Mouse (Mus musculus): ENCODE results near the gene Camta1. TPM values are rescaled to one million over a fixed set of nuclear protein-coding genes. Genes with fewer than 3 reads are reported as not detected.
A peak's percentile ranks its signal among the peaks of the same experiment; 100 is the strongest.

The Camta1 gene
- polyA plus RNA-seq, 1 experiment from 2014 or later: 159 TPM

- 49% methylated on average over 6 of the region's 6 CpGs for WGBS
- Histone ChIP-seq H3K27ac (ENCODE audit: poor library complexity, severe bottlenecking) (no peak overlapping the region), H3K4me1 (replicated peaks) (no peaks in the 10 kb centered on the region), H3K27me3 (replicated peaks) (no peaks in the 10 kb centered on the region), H3K4me2 (no peak overlapping the region), H3K9ac (no peak overlapping the region), H3K9me3 (replicated peaks) (0 out of 2 replicates have a peak, but pooled peaks cover 3% of the 10 kb centered on the region), H3K4me3 (no peak overlapping the region), H3K36me3 (no peaks in the 10 kb centered on the region)
- ATAC-seq (ENCODE audit: insufficient number of reproducible peaks, low FRiP score): no peak
These were observed 871.5 kb downstream of the Camta1 start for GRCm38 (mm10) chr4:150990148-150990547.

GRCm38 (mm10) chr4:150980153-150980552, 881.5 kb downstream of the Camta1 start:
- Histone ChIP-seq H3K27me3 (replicated peaks) (0 out of 2 replicates have a peak, but pooled peaks cover 6% of the 10 kb centered on the region), H3K36me3 (no peaks in the 10 kb centered on the region), H3K9me3 (replicated peaks) (no peaks in the 10 kb centered on the region; the same call in 1 of the 2 replicates), H3K4me1 (replicated peaks) (no peaks in the 10 kb centered on the region), H3K4me3 (no peak overlapping the region), H3K9ac (no peak overlapping the region), H3K4me2 (no peak overlapping the region), H3K27ac (ENCODE audit: poor library complexity, severe bottlenecking) (no peak overlapping the region)
- no peak for ATAC-seq (ENCODE audit: insufficient number of reproducible peaks, low FRiP score)
- 79% methylated on average over 5 of the region's 5 CpGs for WGBS

- 73% methylated on average over 9 of the region's 9 CpGs for WGBS
- H3K36me3 ChIP-seq: no peaks in the 10 kb centered on the region
- H3K4me3 ChIP-seq: no peak overlapping the region
- no peak overlapping the region for H3K27ac ChIP-seq (ENCODE audit: poor library complexity, severe bottlenecking)
- H3K4me2 ChIP-seq: no peak overlapping the region
- H3K9ac ChIP-seq: no peak overlapping the region
- H3K27me3 ChIP-seq (replicated peaks): 0 out of 2 replicates have a peak, but pooled peaks cover 6% of the 10 kb centered on the region
- no peaks in the 10 kb centered on the region for H3K4me1 ChIP-seq (replicated peaks)
- no peak for ATAC-seq (ENCODE audit: insufficient number of reproducible peaks, low FRiP score)
- H3K9me3 ChIP-seq (replicated peaks): no peaks in the 10 kb centered on the region; the same call in 1 of the 2 replicates
These were observed 882.2 kb downstream of the Camta1 start for GRCm38 (mm10) chr4:150979455-150979854.

GRCm38 (mm10) chr4:150978156-150978910, 883.3 kb downstream of the Camta1 start:
- no peak overlapping the region for H3K4me2 ChIP-seq
- no peak overlapping the region for H3K4me3 ChIP-seq
- H3K27ac ChIP-seq (ENCODE audit: poor library complexity, severe bottlenecking): no peak overlapping the region
- no peaks in the 10 kb centered on the region for H3K36me3 ChIP-seq
- H3K27me3 ChIP-seq (replicated peaks): 0 out of 2 replicates have a peak, but pooled peaks cover 6% of the 10 kb centered on the region
- H3K9ac ChIP-seq: no peak overlapping the region
- 84% methylated on average over 21 of the region's 21 CpGs for WGBS
- no peaks in the 10 kb centered on the region; the same call in 1 of the 2 replicates for H3K9me3 ChIP-seq (replicated peaks)
- ATAC-seq (ENCODE audit: insufficient number of reproducible peaks, low FRiP score): no peak
- H3K4me1 ChIP-seq (replicated peaks): no peaks in the 10 kb centered on the region

GRCm38 (mm10) chr4:150975145-150975544, 886.5 kb downstream of the Camta1 start:
- WGBS: 23% methylated on average over 1 of the region's 1 CpGs
- ATAC-seq (ENCODE audit: insufficient number of reproducible peaks, low FRiP score): no peak
- no peak overlapping the region for H3K9ac ChIP-seq
- 0 out of 2 replicates have a peak, but pooled peaks cover 6% of the 10 kb centered on the region for H3K27me3 ChIP-seq (replicated peaks)
- H3K4me1 ChIP-seq (replicated peaks): no peaks in the 10 kb centered on the region
- no peaks in the 10 kb centered on the region for H3K36me3 ChIP-seq
- no peak overlapping the region for H3K4me3 ChIP-seq
- no peak overlapping the region for H3K4me2 ChIP-seq
- H3K9me3 ChIP-seq (replicated peaks): no peaks in the 10 kb centered on the region; the same call in 1 of the 2 replicates
- no peak overlapping the region for H3K27ac ChIP-seq (ENCODE audit: poor library complexity, severe bottlenecking)

GRCm38 (mm10) chr4:150973264-150973663, 888.4 kb downstream of the Camta1 start:
- no peak overlapping the region for H3K4me2 ChIP-seq
- no peak for ATAC-seq (ENCODE audit: insufficient number of reproducible peaks, low FRiP score)
- H3K27me3 ChIP-seq (replicated peaks): no peaks in the 10 kb centered on the region
- WGBS: 76% methylated on average over 8 of the region's 8 CpGs
- no peak overlapping the region for H3K27ac ChIP-seq (ENCODE audit: poor library complexity, severe bottlenecking)
- no peak overlapping the region for H3K9ac ChIP-seq
- no peaks in the 10 kb centered on the region for H3K4me1 ChIP-seq (replicated peaks)
- H3K9me3 ChIP-seq (replicated peaks): no peaks in the 10 kb centered on the region; the same call in 1 of the 2 replicates
- no peaks in the 10 kb centered on the region for H3K36me3 ChIP-seq
- H3K4me3 ChIP-seq: no peak overlapping the region

GRCm38 (mm10) chr4:150968956-150969355, 892.7 kb downstream of the Camta1 start:
- H3K36me3 ChIP-seq: no peaks in the 10 kb centered on the region
- no peak overlapping the region for H3K9ac ChIP-seq
- no peaks in the 10 kb centered on the region for H3K27me3 ChIP-seq (replicated peaks)
- no peak overlapping the region for H3K4me3 ChIP-seq
- H3K4me1 ChIP-seq (replicated peaks): no peaks in the 10 kb centered on the region
- H3K27ac ChIP-seq (ENCODE audit: poor library complexity, severe bottlenecking): no peak overlapping the region
- no peak overlapping the region for H3K4me2 ChIP-seq
- 79% methylated on average over 8 of the region's 8 CpGs for WGBS
- no peak for ATAC-seq (ENCODE audit: insufficient number of reproducible peaks, low FRiP score)
- no peaks in the 10 kb centered on the region for H3K9me3 ChIP-seq (replicated peaks)

GRCm38 (mm10) chr4:150966556-150966955, 895.1 kb downstream of the Camta1 start:
- Histone ChIP-seq H3K36me3 (no peaks in the 10 kb centered on the region), H3K9ac (no peak overlapping the region), H3K9me3 (replicated peaks) (no peaks in the 10 kb centered on the region), H3K4me1 (replicated peaks) (no peaks in the 10 kb centered on the region), H3K27ac (ENCODE audit: poor library complexity, severe bottlenecking) (no peak overlapping the region), H3K27me3 (replicated peaks) (no peaks in the 10 kb centered on the region), H3K4me2 (no peak overlapping the region), H3K4me3 (no peak overlapping the region)
- WGBS: 15% methylated on average over 7 of the region's 7 CpGs
- no peak for ATAC-seq (ENCODE audit: insufficient number of reproducible peaks, low FRiP score)

GRCm38 (mm10) chr4:150965555-150965951, 896.1 kb downstream of the Camta1 start:
- Histone ChIP-seq H3K9ac (no peak overlapping the region), H3K4me1 (replicated peaks) (no peaks in the 10 kb centered on the region), H3K4me3 (no peak overlapping the region), H3K9me3 (replicated peaks) (no peaks in the 10 kb centered on the region), H3K4me2 (no peak overlapping the region), H3K27ac (ENCODE audit: poor library complexity, severe bottlenecking) (no peak overlapping the region), H3K36me3 (no peaks in the 10 kb centered on the region), H3K27me3 (replicated peaks) (no peaks in the 10 kb centered on the region)
- WGBS: 60% methylated on average over 11 of the region's 11 CpGs
- ATAC-seq (ENCODE audit: insufficient number of reproducible peaks, low FRiP score): no peak

GRCm38 (mm10) chr4:150964635-150965554, 896.8 kb downstream of the Camta1 start:
- H3K4me2 ChIP-seq: peak overlapping the region; percentile 61
- peak overlapping the region; percentile 34 for H3K4me3 ChIP-seq
- H3K36me3 ChIP-seq: no peaks in the 10 kb centered on the region
- no peak overlapping the region for H3K9ac ChIP-seq
- H3K9me3 ChIP-seq (replicated peaks): no peaks in the 10 kb centered on the region
- H3K27me3 ChIP-seq (replicated peaks): no peaks in the 10 kb centered on the region
- H3K4me1 ChIP-seq (replicated peaks): no peaks in the 10 kb centered on the region
- 10% methylated on average over 25 of the region's 25 CpGs for WGBS
- ATAC-seq (ENCODE audit: insufficient number of reproducible peaks, low FRiP score): peak; percentile 51
- H3K27ac ChIP-seq (ENCODE audit: poor library complexity, severe bottlenecking): no peak overlapping the region

- H3K36me3 ChIP-seq: no peaks in the 10 kb centered on the region
- no peak overlapping the region for H3K4me3 ChIP-seq
- no peak for ATAC-seq (ENCODE audit: insufficient number of reproducible peaks, low FRiP score)
- no peak overlapping the region for H3K27ac ChIP-seq (ENCODE audit: poor library complexity, severe bottlenecking)
- no peak overlapping the region for H3K4me2 ChIP-seq
- no peaks in the 10 kb centered on the region for H3K9me3 ChIP-seq (replicated peaks)
- WGBS: 58% methylated on average over 2 of the region's 2 CpGs
- 0 out of 2 replicates have a peak, but pooled peaks cover 2% of the 10 kb centered on the region for H3K4me1 ChIP-seq (replicated peaks)
- no peaks in the 10 kb centered on the region for H3K27me3 ChIP-seq (replicated peaks)
- H3K9ac ChIP-seq: no peak overlapping the region
These were observed 898.0 kb downstream of the Camta1 start for GRCm38 (mm10) chr4:150963711-150964110.

Measured in heart, embryonic 12.5 days (tissue).